Mouse (Mus musculus) megakaryocyte, embryonic 14.5 days (primary cell): ENCODE measurements around the gene Cdkl1.

Source experiments
- FLI1 ChIP-seq: IDR thresholded peaks from 2 replicates; pipeline ENCODE4 v1.6.1; 2012; ENCODE audit warnings: low read length, inconsistent platforms, mixed read lengths
- GATA1 ChIP-seq: IDR thresholded peaks from 3 replicates; pipeline ENCODE4 v1.6.1; 2012; ENCODE audit warnings: mixed read lengths, low read length, inconsistent platforms, borderline replicate concordance

- TF ChIP-seq GATA1: no peak
- no peak for TF ChIP-seq FLI1
These were observed at the start of gene Cdkl1 for GRCm38 (mm10) chr12:69790530-69791505.
